Mouse (Mus musculus): Measurements from ENCODE around the gene Olfr1232.

Gene Olfr1232

GRCm38 (mm10) chr2:89329575-89329974, at the start of gene Olfr1232:
Gene Olfr1232 (minus strand): TSS chr2:89329675.
- no peak for DNase-seq (ENCODE audit: low spot score)

DNA sequence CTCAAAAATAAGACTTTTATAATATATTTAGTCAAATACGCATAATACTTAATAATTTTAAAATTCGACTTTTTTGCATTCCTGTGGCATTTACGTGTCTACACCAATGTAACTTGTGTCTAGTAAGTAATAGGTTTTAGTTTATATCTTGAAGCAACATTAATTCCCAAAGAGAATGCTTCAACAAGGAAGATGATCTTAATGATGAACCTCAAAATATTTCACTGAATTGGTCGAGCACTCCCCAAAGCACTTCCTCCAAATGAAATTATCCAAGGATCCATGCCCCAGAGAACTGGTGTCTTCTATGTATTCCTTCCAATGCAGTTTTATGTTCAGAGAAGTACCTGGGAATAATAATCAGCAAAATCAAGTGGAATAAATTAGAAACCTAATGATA, 35.3 kb upstream of the Olfr1232 start, which contains the start of gene Olfr1234:
Gene Olfr1234 (minus strand): TSS at position 101 of the 400 bp plus-strand sequence.
- DNase-seq (ENCODE audit: low spot score): no peak

DNA sequence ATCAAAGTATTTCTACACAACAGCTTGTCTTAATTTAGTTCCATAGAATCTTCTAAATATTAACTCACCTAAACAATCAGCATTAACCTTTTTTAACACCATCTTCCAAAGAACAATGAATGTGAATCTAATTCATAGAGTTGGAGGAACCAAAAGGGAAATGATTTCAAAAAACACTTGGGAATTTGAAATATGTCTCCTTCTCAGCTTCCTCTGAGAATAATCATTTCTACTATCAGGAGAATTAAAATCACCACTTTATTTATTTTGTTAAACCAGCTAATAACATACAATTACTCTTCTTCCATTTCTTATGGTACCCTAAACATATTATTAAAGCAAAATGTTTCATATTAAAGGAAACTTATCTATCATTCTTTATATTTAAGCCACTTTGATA, 12.8 kb upstream of the Olfr1232 start, which contains the start of gene Olfr1233:
Gene Olfr1233 (minus strand): TSS at position 101 of the 400 bp plus-strand sequence.
- DNase-seq (ENCODE audit: low spot score): no peak

DNA sequence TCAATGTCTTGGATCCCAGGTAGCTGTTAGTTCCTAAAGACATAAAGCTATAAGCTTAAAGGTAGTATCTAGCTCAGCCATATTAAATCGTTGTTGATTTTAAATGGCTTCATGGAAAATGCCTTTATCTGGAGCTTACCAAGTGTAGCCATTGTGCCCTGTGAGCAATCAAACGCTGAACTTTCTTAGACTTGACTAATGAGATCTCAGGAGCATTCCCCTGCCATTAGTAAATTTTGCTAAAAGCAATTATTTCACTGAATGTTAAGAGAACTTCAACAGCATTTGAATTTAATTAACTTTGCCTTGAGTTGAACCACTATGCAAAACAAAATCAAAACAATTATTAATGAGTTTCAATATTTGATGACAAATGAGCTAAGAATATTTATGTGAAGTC, 22.5 kb downstream of the Olfr1232 start, which contains the start of gene Olfr1231:
Gene Olfr1231 (minus strand): TSS at position 101 of the 400 bp plus-strand sequence.
- DNase-seq (ENCODE audit: low spot score): no peak

- DNase-seq (ENCODE audit: low spot score): no peak
Observed at GRCm38 (mm10) chr2:89297168-89297567, 32.3 kb downstream of the Olfr1232 start, which contains the start of gene Olfr1230. Gene Olfr1230 (minus strand): TSS chr2:89297268.

GRCm38 (mm10) chr2:89287914-89288313, 41.6 kb downstream of the Olfr1232 start, which contains the start of gene Olfr1229:
Gene Olfr1229 (minus strand): TSS chr2:89288014.
- DNase-seq (ENCODE audit: low spot score): no peak

Data from T-cell, adult 2 months (primary cell).